Mouse (Mus musculus) stomach, postnatal 0 days (tissue): ENCODE data around the gene Dnmt3l.

Source experiments
- CTCF ChIP-seq: IDR thresholded peaks from 2 replicates; pipeline ENCODE4 v1.5.1; 2016; ENCODE audit warnings: antibody characterized with exemption, low read depth, mild to moderate bottlenecking, moderate library complexity
- EP300 ChIP-seq: optimal IDR thresholded peaks from 2 replicates; pipeline ENCODE3; 2016; ENCODE audit warnings: antibody characterized with exemption

DNA sequence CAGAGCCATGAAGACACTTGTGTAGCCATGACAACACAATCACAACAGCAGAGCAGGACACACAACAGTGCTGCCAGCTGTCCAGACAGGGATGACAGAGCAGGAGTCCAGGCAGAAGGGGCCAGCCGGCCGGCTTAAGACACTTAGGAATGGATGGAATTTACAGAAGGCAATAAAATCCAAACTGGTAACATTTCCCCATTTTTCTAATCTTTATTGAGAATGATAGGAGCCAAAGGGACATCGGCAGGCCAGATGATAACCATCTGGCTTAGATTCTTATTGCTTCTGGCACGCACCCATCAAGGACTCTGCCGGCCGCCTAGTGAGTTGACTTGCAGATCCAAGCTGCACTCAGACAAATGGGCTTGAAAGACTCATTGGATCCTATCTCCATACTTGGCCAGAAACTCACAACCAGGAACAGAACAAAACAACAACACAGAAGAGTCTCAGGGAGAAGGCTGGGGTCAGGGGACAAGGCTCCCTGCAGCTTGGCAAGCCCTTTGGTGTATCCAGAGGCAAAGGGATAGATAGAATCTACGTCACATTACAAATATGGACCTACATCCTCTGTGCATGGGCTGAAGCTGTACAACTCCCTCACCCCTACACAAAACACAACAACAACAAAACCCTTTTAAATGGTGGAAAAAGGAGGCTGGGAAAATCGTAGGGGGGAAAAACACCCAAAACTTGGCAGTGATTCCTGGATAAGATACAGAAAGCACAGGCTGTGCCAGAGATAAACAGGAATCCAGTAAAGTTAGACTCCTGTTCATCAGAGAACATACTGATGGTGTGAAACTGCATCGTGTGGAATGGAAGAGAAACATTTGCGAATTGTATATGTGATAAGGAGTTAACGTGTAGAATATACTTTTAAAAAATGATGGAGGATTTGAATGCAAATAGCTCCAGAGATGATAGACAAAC, 63.1 kb downstream of the Dnmt3l start:
- TF ChIP-seq EP300 (no peak), CTCF (no peak)
